Mouse (Mus musculus) heart, embryonic 14.5 days (tissue): ENCODE measurements at regions not wholly inside any gene's neighbourhood (a gene's known extent, or its start where the extent isn't known, plus 50 kb on each side); places are given as distances from the start of the nearest gene placed in this dataset.

ENCODE experiments used
- ATAC-seq: fragments of 200-750 bp; cut with Nextera tagmentation; 2 replicates; pipeline ENCODE4 v1.8.0; 2017; ENCODE audit warnings: low read depth, moderate TSS enrichment; ENCODE audit not compliant: insufficient number of reproducible peaks, insufficient read depth, low FRiP score
- H3K27ac ChIP-seq, 2 experiments: fragments of 200-500 bp in 1 of 2; fragments of 300-500 bp in 1 of 2; sonication (generic) in 1 of 2; replicated peaks in 1 of 2; 2 replicates each; pipeline ENCODE4 v1.5.1; 2012 to 2014; ENCODE audit warnings: low read depth in 2 of 2, low read length in 2 of 2, control low read depth in 1 of 2, mild to moderate bottlenecking in 1 of 2, mixed read lengths in 1 of 2; ENCODE audit not compliant: control insufficient read depth in 1 of 2, insufficient read depth in 1 of 2
- H3K27me3 ChIP-seq: fragments of 300-500 bp; sonication (generic); 2 replicates; pipeline ENCODE4 v1.6.1; 2014; ENCODE audit warnings: mild to moderate bottlenecking, low read length, control low read depth; ENCODE audit not compliant: control insufficient read depth, insufficient read depth
- H3K36me3 ChIP-seq: fragments of 300-500 bp; sonication (generic); 2 replicates; pipeline ENCODE4 v1.6.1; 2014; ENCODE audit warnings: mild to moderate bottlenecking, control low read depth, low read length, mixed read lengths; ENCODE audit not compliant: control insufficient read depth, insufficient read depth
- H3K4me1 ChIP-seq, 2 experiments: fragments of 200-500 bp in 1 of 2; fragments of 300-500 bp in 1 of 2; sonication (generic) in 1 of 2; 2 replicates each; pipeline ENCODE4 v1.6.1; 2012 to 2014; ENCODE audit warnings: low read length in 2 of 2, control low read depth in 1 of 2, mixed read lengths in 1 of 2; ENCODE audit not compliant: control insufficient read depth in 2 of 2, insufficient read depth in 2 of 2
- H3K4me2 ChIP-seq: fragments of 300-500 bp; sonication (generic); 2 replicates; pipeline ENCODE4 v1.6.1; 2014; ENCODE audit warnings: mild to moderate bottlenecking, low read length
- H3K4me3 ChIP-seq, 2 experiments: fragments of 200-500 bp in 1 of 2; fragments of 300-500 bp in 1 of 2; sonication (generic) in 1 of 2; 2 replicates each; pipeline ENCODE4 v1.5.1; 2012 to 2014; ENCODE audit warnings: low read length in 2 of 2, mild to moderate bottlenecking in 2 of 2, control low read depth in 1 of 2, low read depth in 1 of 2, moderate library complexity in 1 of 2; ENCODE audit not compliant: control insufficient read depth in 1 of 2, insufficient read depth in 1 of 2
- H3K9ac ChIP-seq: fragments of 300-500 bp; sonication (generic); 2 replicates; pipeline ENCODE4 v1.6.1; 2014; ENCODE audit warnings: mild to moderate bottlenecking, low read length
- H3K9me3 ChIP-seq: fragments of 300-500 bp; sonication (generic); 2 replicates; pipeline ENCODE4 v1.6.1; 2016; ENCODE audit warnings: low read length, control low read depth; ENCODE audit not compliant: control insufficient read depth
- WGBS: fragments of 180-500 bp; shearing (Covaris S2); extraction: QIAGEN DNeasy Blood & Tissue Kit; methylation state at CpG from one replicate; pipeline ENCODE4 v1.1.7; 2014; 5-methylcytosine and 5-hydroxymethylcytosine counted together

DNA sequence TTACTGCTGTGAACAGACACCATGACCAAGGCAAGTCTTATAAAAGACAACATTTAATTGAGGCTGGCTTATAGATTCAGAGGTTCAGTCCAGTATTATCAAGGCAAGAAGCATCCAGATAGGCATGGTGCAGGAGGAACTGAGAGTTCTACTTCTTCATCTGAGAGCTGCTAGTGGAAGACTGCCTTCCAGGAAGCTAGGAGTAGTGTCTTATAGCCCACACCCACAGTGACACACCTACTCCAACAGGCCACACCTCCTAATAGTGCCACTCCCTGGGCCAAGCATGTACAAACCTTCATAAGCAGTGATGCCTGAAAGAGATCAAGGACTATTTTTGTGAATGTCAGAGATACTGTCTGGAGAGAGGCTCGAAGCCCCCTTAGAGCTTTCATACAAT lies 257.5 kb upstream of the P2ry1 start:
- H3K36me3 ChIP-seq = no peaks in the 10 kb centered on the region
- no peaks in the 10 kb centered on the region for H3K4me1 ChIP-seq
- no peak overlapping the region for H3K4me2 ChIP-seq
- no peaks in the 10 kb centered on the region for H3K9me3 ChIP-seq
- WGBS = 65% methylated on average over 1 of the region's 1 CpGs
- H3K27me3 ChIP-seq = no peaks in the 10 kb centered on the region
- no peak for ATAC-seq
- H3K4me3 ChIP-seq = no peak overlapping the region
- H3K27ac ChIP-seq = no peak overlapping the region
- H3K9ac ChIP-seq = no peak overlapping the region

DNA sequence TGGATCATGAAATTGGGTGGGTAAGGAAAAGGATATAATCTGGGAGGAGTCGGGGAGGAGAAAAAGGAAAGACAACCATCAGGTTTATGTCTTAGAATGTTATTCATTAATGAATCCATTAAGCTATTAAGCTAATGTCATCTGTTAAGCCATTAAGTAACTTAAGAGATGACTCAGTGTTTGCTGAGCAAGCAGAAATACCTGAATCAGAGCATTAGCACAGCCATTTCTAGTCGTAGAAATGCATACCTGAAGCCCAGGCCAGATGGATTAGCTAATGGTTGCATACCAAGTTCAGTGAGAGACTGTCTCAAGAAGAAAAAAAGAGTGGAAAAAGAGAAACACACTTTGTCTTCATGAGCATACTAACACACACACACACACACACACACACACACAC lies 244.0 kb upstream of the P2ry1 start:
- Histone ChIP-seq H3K9me3 (no peaks in the 10 kb centered on the region), H3K4me1 (no peaks in the 10 kb centered on the region), H3K4me3 (no peak overlapping the region), H3K4me2 (no peak overlapping the region), H3K27me3 (no peaks in the 10 kb centered on the region), H3K36me3 (no peaks in the 10 kb centered on the region), H3K9ac (no peak overlapping the region), H3K27ac (no peak overlapping the region)
- ATAC-seq = no peak
- WGBS = 78% methylated on average over 2 of the region's 2 CpGs

DNA sequence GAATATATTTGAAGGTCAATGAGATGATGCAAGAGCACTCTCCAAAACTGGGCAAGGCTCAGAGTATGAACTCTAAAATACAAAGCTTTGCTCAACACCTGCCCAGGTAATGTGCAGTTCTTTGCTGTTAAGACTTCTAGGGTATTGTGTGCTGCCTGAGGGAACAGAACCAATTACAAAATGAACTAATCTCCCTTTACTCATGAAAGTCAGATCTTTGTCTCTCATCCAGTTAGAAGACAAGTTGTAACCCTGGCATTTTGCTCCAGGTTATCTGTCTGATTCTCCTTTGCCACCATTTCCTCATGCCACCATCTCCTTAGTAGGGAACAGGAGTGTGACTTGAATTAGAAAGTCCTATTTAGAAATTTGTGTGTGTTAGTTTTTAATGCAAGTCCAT lies 243.5 kb upstream of the P2ry1 start:
- ATAC-seq = no peak
- H3K4me1 ChIP-seq = no peaks in the 10 kb centered on the region
- no peak overlapping the region for H3K9ac ChIP-seq
- no peak overlapping the region for H3K4me2 ChIP-seq
- H3K9me3 ChIP-seq = no peaks in the 10 kb centered on the region
- no peak overlapping the region for H3K27ac ChIP-seq
- H3K36me3 ChIP-seq = no peaks in the 10 kb centered on the region
- H3K4me3 ChIP-seq = no peak overlapping the region
- no peaks in the 10 kb centered on the region for H3K27me3 ChIP-seq

DNA sequence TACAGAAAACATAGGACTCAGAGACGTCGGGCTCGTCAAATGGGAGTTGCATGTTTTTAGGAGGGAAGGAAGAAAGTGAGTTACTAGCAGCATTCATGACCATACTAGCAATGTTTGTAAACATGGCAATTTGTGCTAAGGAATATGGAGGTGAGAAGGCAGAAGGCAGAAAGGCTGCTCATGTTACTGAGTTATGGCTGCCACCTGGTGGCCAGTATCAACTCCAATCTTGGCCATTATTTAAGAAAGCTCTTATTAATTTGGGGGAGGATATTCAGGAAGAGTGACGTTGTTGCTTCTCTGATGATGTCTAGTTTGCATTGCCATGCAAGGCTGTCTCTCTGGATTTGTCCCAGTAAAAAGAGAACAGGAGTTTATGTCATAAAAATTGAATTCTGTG lies 239.7 kb upstream of the P2ry1 start:
- Histone ChIP-seq H3K4me3 (no peak overlapping the region), H3K9ac (no peak overlapping the region)

DNA sequence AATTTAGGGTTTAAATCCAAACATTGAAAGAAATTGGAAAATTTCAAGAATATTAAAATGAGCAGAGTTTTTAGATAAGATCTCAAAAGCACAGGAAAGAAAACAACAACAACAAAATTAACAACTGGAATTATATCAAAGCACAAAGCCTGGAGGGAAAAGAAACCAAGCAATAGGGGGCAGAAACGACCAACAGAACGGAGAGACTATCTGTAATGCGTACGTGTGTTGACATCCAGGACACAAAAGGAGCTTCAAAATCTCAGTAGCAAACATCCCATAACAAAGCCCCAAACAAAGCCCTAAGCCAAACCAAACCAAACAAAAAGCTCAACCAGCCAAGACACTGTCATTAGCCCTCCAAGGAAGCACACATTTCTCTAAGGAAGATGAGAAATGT lies 237.5 kb upstream of the P2ry1 start:
- H3K4me2 ChIP-seq = no peak overlapping the region
- WGBS = 58% methylated on average over 4 of the region's 4 CpGs
- no peaks in the 10 kb centered on the region for H3K4me1 ChIP-seq
- H3K4me3 ChIP-seq = no peak overlapping the region
- no peaks in the 10 kb centered on the region for H3K9me3 ChIP-seq
- H3K9ac ChIP-seq = no peak overlapping the region
- H3K27me3 ChIP-seq = no peaks in the 10 kb centered on the region
- no peak overlapping the region for H3K27ac ChIP-seq
- no peak for ATAC-seq
- H3K36me3 ChIP-seq = no peaks in the 10 kb centered on the region

More for the DNA sequence above, 239.7 kb upstream of the P2ry1 start:
- Histone ChIP-seq H3K27ac (no peak overlapping the region), H3K9me3 (no peaks in the 10 kb centered on the region), H3K27me3 (no peaks in the 10 kb centered on the region), H3K4me1 (no peaks in the 10 kb centered on the region), H3K4me2 (no peak overlapping the region), H3K36me3 (no peaks in the 10 kb centered on the region)
- ATAC-seq = no peak
- WGBS = 62% methylated on average over 4 of the region's 4 CpGs

DNA sequence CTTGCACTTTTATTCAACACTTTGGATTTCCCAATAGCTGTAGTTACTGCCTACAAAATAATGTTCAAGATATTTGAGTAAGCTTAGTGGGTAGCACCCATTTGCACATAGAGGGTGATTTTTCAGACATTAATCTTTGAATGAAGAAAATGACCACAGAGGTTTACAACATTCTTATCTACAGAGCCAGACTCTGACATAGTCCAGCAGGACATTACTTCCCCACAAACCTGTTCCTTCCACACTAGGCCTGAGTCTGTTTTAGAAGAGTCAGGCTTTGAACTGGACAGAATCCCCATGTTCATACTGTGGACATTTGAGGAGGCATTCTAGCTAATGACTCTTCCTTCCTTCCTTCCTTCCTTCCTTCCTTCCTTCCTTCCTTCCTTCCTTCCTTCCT lies 233.6 kb upstream of the P2ry1 start:
- Histone ChIP-seq H3K27me3 (no peaks in the 10 kb centered on the region), H3K4me1 (no peaks in the 10 kb centered on the region; a peak in 1 of 4 replicates), H3K9ac (no peak overlapping the region), H3K9me3 (no peaks in the 10 kb centered on the region), H3K27ac (no peak overlapping the region), H3K4me3 (no peak overlapping the region), H3K36me3 (no peaks in the 10 kb centered on the region), H3K4me2 (no peak overlapping the region)
- ATAC-seq = no peak

DNA sequence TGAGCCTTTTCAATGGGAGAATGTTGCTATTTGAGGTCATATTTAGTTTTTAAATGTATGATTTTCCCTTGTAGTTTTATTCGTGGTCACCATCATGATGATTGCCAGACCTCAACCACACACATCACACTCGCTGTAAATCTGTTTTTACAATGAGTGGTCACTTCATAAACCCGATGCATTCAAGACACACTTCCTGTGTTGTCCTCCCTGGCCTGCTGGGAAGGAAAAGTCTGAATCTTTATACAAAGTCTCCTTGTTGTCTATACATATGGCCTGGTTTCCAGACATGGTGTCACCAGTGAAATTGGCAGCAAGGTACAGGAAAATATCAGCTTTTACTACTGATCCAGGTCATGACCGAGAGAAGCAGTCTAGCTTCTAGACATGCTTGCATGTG lies 230.7 kb upstream of the P2ry1 start:
- no peak overlapping the region for H3K27ac ChIP-seq
- H3K4me1 ChIP-seq = no peaks in the 10 kb centered on the region; a peak in 1 of 4 replicates
- H3K36me3 ChIP-seq = no peaks in the 10 kb centered on the region
- H3K27me3 ChIP-seq = no peaks in the 10 kb centered on the region
- no peaks in the 10 kb centered on the region for H3K9me3 ChIP-seq
- ATAC-seq = no peak
- WGBS = 60% methylated on average over 4 of the region's 4 CpGs
- no peak overlapping the region for H3K4me2 ChIP-seq
- H3K9ac ChIP-seq = no peak overlapping the region
- H3K4me3 ChIP-seq = no peak overlapping the region

DNA sequence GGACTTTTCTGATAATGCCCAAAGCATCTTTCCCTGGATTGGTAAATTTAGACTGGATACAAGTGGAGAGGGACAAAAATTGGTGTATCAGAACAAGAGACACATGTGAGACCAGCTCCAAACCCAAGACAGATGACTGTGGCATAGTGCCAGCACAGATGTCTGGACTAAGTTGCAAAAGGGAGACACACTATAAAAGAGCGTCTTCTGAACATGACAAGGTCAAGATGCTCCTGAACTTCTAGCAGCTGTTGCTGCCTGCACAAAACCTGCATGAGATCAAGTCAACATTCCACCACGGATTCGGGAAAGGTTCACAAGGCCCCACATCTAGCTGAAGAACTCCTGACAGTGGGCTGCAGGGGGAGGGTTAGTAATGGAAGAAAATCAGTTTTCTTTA lies 229.2 kb upstream of the P2ry1 start:
- no peaks in the 10 kb centered on the region for H3K27me3 ChIP-seq
- no peak overlapping the region for H3K4me2 ChIP-seq
- no peak overlapping the region for H3K27ac ChIP-seq
- H3K36me3 ChIP-seq = no peaks in the 10 kb centered on the region
- no peak for ATAC-seq
- H3K4me3 ChIP-seq = no peak overlapping the region
- 67% methylated on average over 3 of the region's 3 CpGs for WGBS
- no peaks in the 10 kb centered on the region; a peak in 1 of 4 replicates for H3K4me1 ChIP-seq
- H3K9me3 ChIP-seq = no peaks in the 10 kb centered on the region
- no peak overlapping the region for H3K9ac ChIP-seq
